Mouse (Mus musculus) intestine, embryonic 15.5 days (tissue): ENCODE results near the gene Lingo2. TPM values are rescaled to one million over a fixed set of nuclear protein-coding genes. Genes with fewer than 3 reads are reported as not detected.

Experiments used
- ATAC-seq: fragments of 200-750 bp; cut with Nextera tagmentation; 2 replicates; pipeline ENCODE4 v1.8.0; 2017; ENCODE audit warnings: moderate TSS enrichment, moderate library complexity
- H3K27ac ChIP-seq: fragments of 300-500 bp; sonication (generic); 2 replicates; pipeline ENCODE4 v1.5.1; 2015; ENCODE audit warnings: mild to moderate bottlenecking, inconsistent platforms
- H3K27me3 ChIP-seq: fragments of 300-500 bp; sonication (generic); replicated peaks from 2 replicates; pipeline ENCODE4 v1.6.1; 2015; ENCODE audit warnings: inconsistent platforms
- H3K36me3 ChIP-seq: fragments of 300-500 bp; sonication (generic); 2 replicates; pipeline ENCODE4 v1.6.1; 2015; ENCODE audit warnings: inconsistent platforms
- H3K4me1 ChIP-seq: fragments of 300-500 bp; sonication (generic); replicated peaks from 2 replicates; pipeline ENCODE4 v1.6.1; 2015; ENCODE audit warnings: inconsistent platforms
- H3K4me2 ChIP-seq: fragments of 300-500 bp; sonication (generic); replicated peaks from 2 replicates; pipeline ENCODE4 v1.6.1; 2015; ENCODE audit warnings: mild to moderate bottlenecking, inconsistent platforms
- H3K4me3 ChIP-seq: fragments of 300-500 bp; sonication (generic); replicated peaks from 2 replicates; pipeline ENCODE4 v1.5.1; 2015; ENCODE audit warnings: inconsistent platforms
- H3K9ac ChIP-seq: fragments of 300-500 bp; sonication (generic); 2 replicates; pipeline ENCODE4 v1.6.1; 2015; ENCODE audit warnings: inconsistent platforms
- H3K9me3 ChIP-seq: fragments of 300-500 bp; sonication (generic); 2 replicates; pipeline ENCODE4 v1.6.1; 2016; ENCODE audit warnings: inconsistent platforms
- WGBS: fragments of 180-500 bp; shearing (Covaris S2); methylation state at CpG from one replicate; pipeline ENCODE4 v1.1.7; 2015; 5-methylcytosine and 5-hydroxymethylcytosine counted together
- polyA plus RNA-seq: library from polyadenylated mRNA; unstranded; fragments of >200 nt; fragmentation: Nextera tagmentation; extraction: Ambion mirVana; gene quantifications from 2 replicates; pipeline ENCODE4 v1.2.1, GENCODE M21; 2015

Lingo2 gene
- polyA plus RNA-seq, 1 experiment from 2014 or later = 0.96 TPM

DNA sequence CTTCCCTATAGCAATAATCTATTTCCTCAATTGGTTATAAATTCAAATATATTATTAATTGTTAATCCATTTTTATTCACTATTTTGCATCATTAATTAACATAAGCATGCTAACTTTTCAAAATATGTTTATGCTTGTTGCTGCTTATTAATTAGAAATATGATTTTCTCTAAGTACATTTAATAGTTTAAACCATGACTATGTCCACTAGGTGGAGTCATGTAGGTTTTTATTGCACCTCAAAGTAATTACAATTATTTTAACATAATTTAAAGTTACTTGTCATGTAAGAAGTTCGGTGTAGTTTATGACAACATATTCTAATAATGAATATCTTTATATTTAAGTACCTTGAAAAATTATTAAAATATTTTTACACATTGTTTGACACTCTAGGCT lies 461.3 kb downstream of the Lingo2 start:
- no peaks in the 10 kb centered on the region for H3K9me3 ChIP-seq
- H3K27me3 ChIP-seq = no peaks in the 10 kb centered on the region
- WGBS = 67% methylated on average over 1 of the region's 1 CpGs
- H3K4me2 ChIP-seq = no peak overlapping the region
- no peak overlapping the region for H3K4me3 ChIP-seq
- no peak overlapping the region for H3K27ac ChIP-seq
- H3K4me1 ChIP-seq = no peaks in the 10 kb centered on the region
- ATAC-seq = no peak
- no peak overlapping the region for H3K9ac ChIP-seq
- no peaks in the 10 kb centered on the region for H3K36me3 ChIP-seq

DNA sequence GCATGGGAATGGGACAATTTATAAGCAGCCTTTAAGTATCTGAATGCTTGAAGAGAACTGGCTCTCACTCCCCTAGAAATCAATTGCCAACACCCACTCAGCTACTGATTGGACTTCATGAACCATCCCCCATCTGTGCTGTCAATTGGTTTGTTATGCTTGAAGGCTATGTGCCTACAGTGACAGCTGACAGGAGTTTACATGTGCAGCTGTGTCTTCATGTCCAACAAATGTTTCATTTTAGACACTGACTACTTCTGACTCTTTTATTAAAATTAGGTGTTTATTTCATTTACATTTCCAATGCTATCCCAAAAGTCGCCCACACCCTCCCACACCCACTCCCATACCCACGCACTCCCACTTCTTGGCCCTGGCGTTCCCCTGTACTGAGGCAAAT lies 516.3 kb downstream of the Lingo2 start:
- 93% methylated on average over 3 of the region's 3 CpGs for WGBS

DNA sequence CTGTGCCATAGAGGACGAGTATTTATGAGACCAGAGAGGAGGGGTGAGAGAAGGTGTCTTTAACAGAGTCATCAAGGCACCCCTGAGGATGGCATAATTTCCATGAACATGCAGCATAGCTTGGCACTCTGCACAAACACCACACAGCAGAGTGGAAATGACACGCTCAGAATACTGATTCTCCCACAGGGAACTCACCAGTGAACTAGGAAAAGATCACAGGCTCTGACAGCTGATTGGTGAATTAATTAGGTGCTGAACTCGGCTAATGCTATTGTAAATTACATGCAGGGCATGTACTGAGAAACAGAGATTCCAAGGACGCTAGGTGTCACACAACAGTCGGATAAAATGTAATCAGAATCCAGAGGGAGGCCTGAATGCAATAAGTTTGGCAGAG lies 525.4 kb downstream of the Lingo2 start:
- no peaks in the 10 kb centered on the region for H3K27me3 ChIP-seq
- no peaks in the 10 kb centered on the region for H3K36me3 ChIP-seq
- no peak for ATAC-seq
- no peak overlapping the region for H3K27ac ChIP-seq
- no peak overlapping the region for H3K4me2 ChIP-seq
- H3K4me1 ChIP-seq = no peaks in the 10 kb centered on the region
- H3K9ac ChIP-seq = no peak overlapping the region
- no peak overlapping the region for H3K4me3 ChIP-seq
- WGBS = 53% methylated on average over 5 of the region's 5 CpGs
- no peaks in the 10 kb centered on the region for H3K9me3 ChIP-seq

More for the DNA sequence above, 516.3 kb downstream of the Lingo2 start:
- Histone ChIP-seq H3K4me3 (no peak overlapping the region), H3K27ac (no peak overlapping the region), H3K36me3 (no peaks in the 10 kb centered on the region), H3K9me3 (no peaks in the 10 kb centered on the region), H3K4me2 (no peak overlapping the region), H3K4me1 (no peaks in the 10 kb centered on the region), H3K27me3 (no peaks in the 10 kb centered on the region), H3K9ac (no peak overlapping the region)
- ATAC-seq = no peak

DNA sequence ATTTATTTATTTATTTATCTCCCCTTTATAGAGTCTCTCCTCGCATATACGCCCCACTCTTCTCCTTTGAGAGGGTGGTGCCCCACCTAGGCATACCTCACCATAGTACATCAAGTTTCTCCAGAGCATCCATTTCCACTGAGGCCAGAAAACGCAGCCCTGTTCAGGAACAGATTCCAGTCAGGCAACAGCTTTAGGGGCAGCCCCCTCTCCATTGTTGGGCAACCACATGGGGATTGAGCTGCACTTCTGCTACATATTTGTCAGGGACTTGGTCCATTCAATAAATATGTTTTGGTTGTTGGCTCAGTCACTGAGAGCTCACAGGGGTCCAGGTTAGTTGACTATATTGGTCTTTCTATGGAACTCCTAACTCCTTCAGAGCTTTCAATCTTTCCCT lies 544.2 kb downstream of the Lingo2 start:
- H3K36me3 ChIP-seq = no peaks in the 10 kb centered on the region
- no peak overlapping the region for H3K4me2 ChIP-seq
- H3K27ac ChIP-seq = no peak overlapping the region
- no peak overlapping the region for H3K9ac ChIP-seq
- ATAC-seq = no peak
- H3K27me3 ChIP-seq = no peaks in the 10 kb centered on the region
- 89% methylated on average over 3 of the region's 3 CpGs for WGBS
- no peaks in the 10 kb centered on the region for H3K4me1 ChIP-seq
- no peaks in the 10 kb centered on the region for H3K9me3 ChIP-seq
- H3K4me3 ChIP-seq = no peak overlapping the region

DNA sequence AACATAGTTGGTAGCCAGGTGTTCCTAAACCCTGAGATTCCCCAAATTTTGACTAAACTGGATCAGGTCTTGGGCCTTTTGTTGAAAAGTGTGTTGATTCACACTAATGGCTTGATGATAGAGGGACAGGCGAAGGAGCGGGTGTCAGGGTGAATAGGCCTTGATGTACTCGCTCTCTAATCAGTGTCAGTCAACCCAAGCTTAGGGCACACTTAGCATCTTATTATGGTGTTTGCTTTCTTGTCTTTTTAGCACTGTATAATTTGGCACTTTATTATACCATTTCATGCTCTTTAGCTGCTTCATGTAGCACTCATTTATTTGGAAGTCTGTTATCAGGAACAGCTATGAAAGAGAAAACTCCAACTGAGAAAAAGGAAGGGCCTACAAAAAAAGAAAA lies 582.6 kb downstream of the Lingo2 start:
- Histone ChIP-seq H3K9me3 (no peaks in the 10 kb centered on the region), H3K4me2 (no peak overlapping the region)
- no peak for ATAC-seq

DNA sequence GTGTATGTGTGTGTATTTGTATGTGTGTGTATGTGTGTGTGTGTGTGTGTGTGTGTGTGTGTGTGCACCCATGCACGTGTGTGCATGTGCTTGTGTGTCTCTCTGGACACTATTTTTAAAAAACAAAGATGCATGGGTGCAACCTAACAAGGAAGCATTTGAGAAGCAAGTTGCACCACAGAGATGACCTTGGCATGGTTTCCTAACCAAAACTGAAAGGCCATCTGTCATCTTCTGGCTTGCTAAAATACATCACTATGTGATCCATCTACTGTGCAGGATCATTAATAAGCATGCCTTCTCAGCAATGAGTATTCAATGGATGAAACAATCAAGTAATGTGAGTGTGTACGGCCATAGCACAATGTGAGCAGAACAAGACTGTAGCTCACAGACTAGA lies 597.1 kb downstream of the Lingo2 start:
- H3K4me3 ChIP-seq = no peak overlapping the region
- no peak overlapping the region for H3K4me2 ChIP-seq
- no peaks in the 10 kb centered on the region for H3K27me3 ChIP-seq
- ATAC-seq = no peak
- no peaks in the 10 kb centered on the region for H3K9me3 ChIP-seq
- 81% methylated on average over 2 of the region's 2 CpGs for whole genome bisulfite sequencing
- no peaks in the 10 kb centered on the region for H3K4me1 ChIP-seq
- H3K36me3 ChIP-seq = no peaks in the 10 kb centered on the region
- no peak overlapping the region for H3K27ac ChIP-seq
- no peak overlapping the region for H3K9ac ChIP-seq

More for the DNA sequence above, 582.6 kb downstream of the Lingo2 start:
- H3K36me3 ChIP-seq = no peaks in the 10 kb centered on the region
- no peak overlapping the region for H3K9ac ChIP-seq
- WGBS = 94% methylated on average over 3 of the region's 3 CpGs
- H3K27me3 ChIP-seq = no peaks in the 10 kb centered on the region
- H3K4me3 ChIP-seq = no peak overlapping the region
- H3K4me1 ChIP-seq = no peaks in the 10 kb centered on the region
- H3K27ac ChIP-seq = no peak overlapping the region

DNA sequence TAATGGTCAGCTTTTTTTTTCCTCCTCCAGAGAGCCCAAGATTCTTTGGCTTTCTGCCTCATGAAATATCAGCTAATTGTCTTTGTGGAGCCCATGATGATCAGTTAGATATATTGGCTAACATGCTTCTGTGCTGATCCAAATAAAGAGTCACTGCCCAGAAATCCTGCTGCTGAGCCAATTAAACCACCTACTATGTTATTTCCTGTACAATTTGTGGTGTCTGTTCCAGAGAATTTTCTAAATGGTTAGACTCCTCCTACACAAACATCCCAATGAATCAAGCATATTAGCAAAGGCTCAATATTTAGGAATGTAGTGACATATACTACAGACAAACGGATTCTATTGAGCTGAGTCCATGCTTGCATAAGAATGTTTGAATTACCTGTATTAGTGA lies 619.8 kb downstream of the Lingo2 start:
- Histone ChIP-seq H3K27ac (no peak overlapping the region), H3K27me3 (no peaks in the 10 kb centered on the region), H3K4me2 (no peak overlapping the region), H3K4me3 (no peak overlapping the region), H3K9ac (no peak overlapping the region), H3K9me3 (no peaks in the 10 kb centered on the region), H3K36me3 (no peaks in the 10 kb centered on the region), H3K4me1 (no peaks in the 10 kb centered on the region)
- 79% methylated on average over 1 of the region's 1 CpGs for WGBS
- no peak for ATAC-seq

DNA sequence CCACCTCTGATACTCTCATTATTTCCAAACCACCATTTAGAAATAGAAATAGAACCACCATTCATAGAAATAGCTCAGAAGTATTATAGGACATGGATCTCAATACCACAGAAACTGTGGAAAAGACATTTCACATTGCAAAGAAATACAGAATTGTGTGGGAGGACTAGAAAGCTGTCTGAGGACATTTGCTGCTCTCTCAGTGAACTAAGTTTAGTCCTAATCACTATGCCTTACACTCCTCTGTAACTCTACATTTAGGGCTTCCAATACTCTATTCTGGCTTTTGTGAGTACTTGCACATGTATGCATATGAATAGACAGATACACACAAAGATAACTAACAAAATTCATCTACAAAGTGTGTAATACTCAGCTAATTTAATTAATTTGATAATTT lies 625.9 kb downstream of the Lingo2 start:
- Histone ChIP-seq H3K27ac (no peak overlapping the region), H3K36me3 (no peaks in the 10 kb centered on the region), H3K27me3 (no peaks in the 10 kb centered on the region), H3K4me2 (no peak overlapping the region), H3K9me3 (no peaks in the 10 kb centered on the region), H3K4me1 (no peaks in the 10 kb centered on the region), H3K9ac (no peak overlapping the region), H3K4me3 (no peak overlapping the region)
- ATAC-seq = no peak

DNA sequence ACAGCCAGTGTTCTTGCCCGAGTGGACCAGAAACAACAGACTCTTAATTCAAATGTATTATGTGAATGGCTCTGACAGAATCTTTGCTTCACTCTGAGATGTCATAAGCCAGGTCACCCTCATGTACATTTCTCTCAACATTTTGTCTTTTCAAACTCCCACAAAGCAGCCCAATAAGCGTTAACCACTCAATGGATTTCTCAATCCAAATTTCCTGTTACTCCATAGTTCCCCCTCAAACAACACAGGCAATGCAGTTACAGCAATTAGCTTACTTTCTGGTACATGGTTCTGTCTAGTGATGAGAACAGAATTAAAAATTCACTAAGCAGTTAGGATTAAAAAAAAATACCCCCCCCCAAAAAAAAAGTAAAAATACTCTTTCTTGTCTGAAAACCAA lies 638.5 kb downstream of the Lingo2 start:
- Histone ChIP-seq H3K4me2 (no peak overlapping the region), H3K9me3 (no peaks in the 10 kb centered on the region)
- WGBS = 60% methylated on average over 2 of the region's 2 CpGs

DNA sequence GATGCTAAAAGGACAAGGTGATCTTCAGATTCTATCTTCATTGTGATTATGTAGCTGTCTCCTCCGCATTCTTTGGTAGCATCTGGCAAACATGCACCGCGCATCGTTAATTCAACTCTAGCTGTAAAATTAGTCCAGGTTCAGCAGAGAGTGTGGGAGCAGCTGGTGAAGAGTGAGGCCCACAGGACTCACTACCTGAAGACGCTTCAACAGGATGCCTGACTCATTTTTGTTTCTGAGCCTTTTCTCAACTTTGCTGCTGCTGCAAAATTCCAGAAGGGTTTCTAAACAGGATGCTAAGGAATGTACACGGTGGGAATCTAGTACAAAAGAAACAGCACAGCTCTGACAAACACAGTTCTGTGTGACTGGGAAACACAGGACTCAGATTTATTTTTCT lies 640.1 kb downstream of the Lingo2 start:
- Histone ChIP-seq H3K4me3 (no peak overlapping the region), H3K9ac (no peak overlapping the region), H3K9me3 (no peaks in the 10 kb centered on the region), H3K27ac (no peak overlapping the region), H3K4me2 (no peak overlapping the region), H3K36me3 (no peaks in the 10 kb centered on the region), H3K27me3 (no peaks in the 10 kb centered on the region), H3K4me1 (no peaks in the 10 kb centered on the region)
- ATAC-seq = no peak
- 74% methylated on average over 6 of the region's 6 CpGs for WGBS

More for the DNA sequence above, 638.5 kb downstream of the Lingo2 start:
- Histone ChIP-seq H3K27me3 (no peaks in the 10 kb centered on the region), H3K9ac (no peak overlapping the region), H3K4me3 (no peak overlapping the region), H3K4me1 (no peaks in the 10 kb centered on the region), H3K36me3 (no peaks in the 10 kb centered on the region), H3K27ac (no peak overlapping the region)
- ATAC-seq = no peak

DNA sequence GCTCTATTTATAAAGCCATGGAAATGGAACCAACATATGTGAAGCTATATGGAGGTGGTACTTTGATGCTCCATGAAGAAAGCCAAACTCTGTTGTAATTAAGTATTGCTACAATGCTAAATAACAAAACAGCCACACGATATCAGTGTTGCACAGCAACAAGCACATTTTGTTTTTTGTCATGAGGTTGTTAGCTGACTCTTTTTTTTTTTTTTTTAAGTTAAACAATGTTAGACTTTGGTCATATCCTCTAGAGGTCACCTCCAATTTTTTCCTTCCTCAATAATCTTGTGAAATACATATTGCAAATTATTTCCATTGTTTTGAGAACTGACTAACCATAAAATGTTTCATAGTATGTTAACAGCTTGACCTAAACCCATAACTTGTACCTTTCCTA lies 646.3 kb downstream of the Lingo2 start:
- no peaks in the 10 kb centered on the region for H3K4me1 ChIP-seq
- H3K27ac ChIP-seq = no peak overlapping the region
- H3K9ac ChIP-seq = no peak overlapping the region
- no peak overlapping the region for H3K4me3 ChIP-seq
- H3K9me3 ChIP-seq = no peaks in the 10 kb centered on the region
- H3K4me2 ChIP-seq = no peak overlapping the region
- 90% methylated on average over 1 of the region's 1 CpGs for WGBS
- no peaks in the 10 kb centered on the region for H3K36me3 ChIP-seq
- no peak for ATAC-seq
- H3K27me3 ChIP-seq = no peaks in the 10 kb centered on the region

DNA sequence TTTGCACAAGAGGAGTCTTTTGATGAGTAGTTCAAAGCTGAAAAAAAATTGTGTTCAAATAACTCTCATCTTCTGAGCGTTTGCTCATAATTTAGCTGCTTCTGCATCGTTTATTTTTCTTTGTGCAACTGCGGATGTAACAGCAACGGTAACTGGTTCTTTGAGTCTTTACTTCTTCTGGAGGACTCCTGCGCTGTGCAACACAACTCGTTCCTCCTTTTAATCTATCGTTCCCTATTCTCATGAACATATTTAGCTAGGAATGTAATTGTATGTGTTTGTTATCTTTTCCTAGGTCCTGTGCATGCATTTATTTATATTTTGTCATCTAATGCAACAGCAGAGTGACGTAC lies 661.9 kb downstream of the Lingo2 start:
- H3K9ac ChIP-seq = no peak overlapping the region
- no peaks in the 10 kb centered on the region for H3K4me1 ChIP-seq
- no peaks in the 10 kb centered on the region for H3K9me3 ChIP-seq
- no peak overlapping the region for H3K4me3 ChIP-seq
- no peak for ATAC-seq
- H3K27ac ChIP-seq = no peak overlapping the region
- no peaks in the 10 kb centered on the region for H3K27me3 ChIP-seq
- H3K4me2 ChIP-seq = peak overlapping the region; percentile 54
- H3K36me3 ChIP-seq = no peaks in the 10 kb centered on the region
- WGBS = 59% methylated on average over 8 of the region's 8 CpGs

DNA sequence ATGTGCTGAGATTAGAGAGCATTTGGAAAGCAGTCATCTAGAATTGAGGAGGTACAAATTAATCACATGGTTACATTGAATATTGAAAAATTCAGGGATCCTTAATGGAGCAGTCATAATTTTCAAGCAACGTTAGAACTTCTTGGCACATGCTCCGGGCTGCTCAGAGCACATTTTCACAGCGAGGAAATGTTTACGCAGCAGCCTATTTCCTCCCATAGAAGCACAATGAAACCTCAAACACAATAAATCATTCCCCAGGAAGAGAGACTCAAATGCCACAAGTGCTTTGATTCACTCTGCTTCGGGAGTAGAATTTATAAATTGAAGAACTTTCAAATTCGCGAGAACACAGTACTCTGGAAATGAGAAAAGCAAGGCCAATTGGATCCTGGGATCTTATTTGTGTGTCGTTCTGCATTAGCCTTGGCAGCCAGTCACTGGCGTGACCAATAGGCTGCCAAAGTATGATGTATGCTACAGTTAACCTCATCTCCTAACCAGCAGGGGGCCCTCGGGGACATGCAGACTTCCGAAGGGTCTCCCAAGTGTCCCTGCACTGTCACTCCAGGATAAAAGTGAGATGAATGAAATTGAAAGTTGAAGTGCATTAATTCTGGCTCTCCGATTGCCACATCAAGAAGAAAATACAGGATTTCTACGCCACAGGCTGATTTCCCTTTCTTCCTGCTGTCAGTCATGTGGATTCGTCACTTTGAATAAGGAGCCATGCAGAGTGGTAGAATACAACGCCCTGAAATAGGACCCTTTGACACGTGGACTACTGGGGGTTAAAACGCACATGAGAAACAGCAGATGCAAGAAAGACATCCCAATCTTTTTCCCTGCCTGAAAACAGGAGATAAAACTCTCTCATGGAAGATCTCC lies 662.5 kb downstream of the Lingo2 start:
- Histone ChIP-seq H3K4me1 (no peaks in the 10 kb centered on the region), H3K27me3 (no peaks in the 10 kb centered on the region), H3K27ac (no peak overlapping the region), H3K4me3 (peak overlapping the region; percentile 18), H3K9me3 (no peaks in the 10 kb centered on the region), H3K9ac (no peak overlapping the region), H3K36me3 (no peaks in the 10 kb centered on the region), H3K4me2 (peak overlapping the region; percentile 54)
- ATAC-seq = peak; percentile 82
- 11% methylated on average over 17 of the region's 17 CpGs for WGBS
